Mouse (Mus musculus): ENCODE results near the gene Coq3. TPM values are rescaled to one million over a fixed set of nuclear protein-coding genes. Genes with fewer than 3 reads are reported as not detected.

The Coq3 gene
- total RNA-seq, 2 experiments from 2014 or later: 9.6 to 20.3 TPM

Other genes with a start within 250 kb of the Coq3 start
- not detected in 2 replicates for gene Prdm13, start 193.7 kb upstream of the Coq3 start, total RNA-seq (2014; fragmentation: Nextera tagmentation)
- not detected in 2 replicates for gene Prdm13, start 193.7 kb upstream of the Coq3 start, total RNA-seq (2017)
- 22.2 and 31.3 TPM in 2 replicates for gene Ccnc, start 152.0 kb upstream of the Coq3 start, total RNA-seq (2014; fragmentation: Nextera tagmentation)
- 34.0 and 41.4 TPM in 2 replicates for gene Ccnc, start 152.0 kb upstream of the Coq3 start, total RNA-seq (2017)
- 15.3 and 29.5 TPM in 2 replicates for gene Usp45, start 112.5 kb upstream of the Coq3 start, total RNA-seq (2014; fragmentation: Nextera tagmentation)
- 12.0 and 14.4 TPM in 2 replicates for gene Usp45, start 112.5 kb upstream of the Coq3 start, total RNA-seq (2017)
- 9.1 and 11.7 TPM in 2 replicates for gene Tstd3, start 112.5 kb upstream of the Coq3 start, total RNA-seq (2014; fragmentation: Nextera tagmentation)
- 11.8 and 13.1 TPM in 2 replicates for gene Tstd3, start 112.5 kb upstream of the Coq3 start, total RNA-seq (2017)
- 144 and 186 TPM in 2 replicates for gene Pnisr, start 32.1 kb upstream of the Coq3 start, total RNA-seq (2014; fragmentation: Nextera tagmentation)
- gene Pnisr, start 32.1 kb upstream of the Coq3 start, total RNA-seq (2017): 71.7 and 113 TPM in 2 replicates
- not detected in 2 replicates for gene Faxc, start 51.7 kb downstream of the Coq3 start, total RNA-seq (2014; fragmentation: Nextera tagmentation)
- gene Faxc, start 51.7 kb downstream of the Coq3 start, total RNA-seq (2017): not detected in 2 replicates